Mouse (Mus musculus): ENCODE measurements at regions not wholly inside any gene's neighbourhood (a gene's known extent, or its start where the extent isn't known, plus 50 kb on each side); places are given as distances from the start of the nearest gene placed in this dataset.

DNA sequence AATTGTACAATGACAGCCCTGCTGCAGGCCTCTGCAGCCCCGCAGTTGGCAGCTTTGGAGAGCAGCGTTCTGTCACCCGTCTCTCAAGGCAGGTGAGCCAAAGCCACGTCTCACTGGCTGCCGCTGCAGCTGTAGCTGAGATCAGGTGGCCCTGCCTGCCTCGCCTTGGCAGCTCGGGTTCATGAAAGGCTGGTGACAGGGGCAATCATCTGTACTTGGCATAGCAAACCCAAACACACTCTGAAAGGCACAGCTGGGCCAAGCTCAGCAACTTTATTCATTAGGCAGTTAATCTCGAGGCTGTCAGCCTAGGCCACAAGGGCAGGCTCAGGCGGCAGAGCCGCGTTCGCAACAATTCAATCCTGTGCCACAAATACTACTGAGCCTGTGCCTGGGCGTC, 102.0 kb upstream of the Pcdh8 start:
- Histone ChIP-seq H3K27ac (ENCODE audit: control insufficient read depth, low read depth, low read length) (no peak overlapping the region), H3K4me3 (ENCODE audit: control insufficient read depth in 1 of 2, insufficient read depth in 1 of 2, low read depth in 2 of 2, low read length in 2 of 2) (no peak overlapping the region), H3K36me3 (ENCODE audit: control insufficient read depth in 1 of 2, insufficient read depth in 2 of 2, low read length in 2 of 2) (no peaks in the 10 kb centered on the region), H3K4me1 (ENCODE audit: control insufficient read depth in 1 of 2, insufficient read depth in 2 of 2, low read length in 2 of 2) (no peaks in the 10 kb centered on the region), H3K9me3 (replicated peaks; ENCODE audit: insufficient read depth, low read length) (no peaks in the 10 kb centered on the region), H3K27me3 (ENCODE audit: control insufficient read depth in 1 of 2, insufficient read depth in 2 of 2, low read length in 2 of 2) (no peaks in the 10 kb centered on the region), H3K79me2 (ENCODE audit: control insufficient read depth, insufficient read depth, low read length, poor library complexity) (no peaks in the 10 kb centered on the region), H3K9ac (ENCODE audit: control insufficient read depth, low read depth, low read length, poor library complexity, severe bottlenecking) (no peak overlapping the region)
- TF ChIP-seq ZC3H11A (IDR thresholded peaks at IDR 0.05; ENCODE audit: low read depth, low read length) (no peak), CHD2 (IDR thresholded peaks at IDR 0.05; ENCODE audit: low read length) (no peak), MEF2A (IDR thresholded peaks at IDR 0.05; ENCODE audit: extremely low read depth, insufficient replicate concordance, low read depth, low read length, poor library complexity, severe bottlenecking) (no peak), JUND (IDR thresholded peaks at IDR 0.05; ENCODE audit: low read depth, low read length) (no peak), POLR2A (IDR thresholded peaks at IDR 0.05; ENCODE audit: control insufficient read depth in 1 of 2, insufficient read depth in 1 of 2, low read depth in 1 of 2, low read length in 2 of 2, poor library complexity in 1 of 2) (no peak), HCFC1 (IDR thresholded peaks at IDR 0.05; ENCODE audit: low read depth, low read length) (no peak), TBP (IDR thresholded peaks at IDR 0.05; ENCODE audit: low read depth, low read length) (no peak), POLR2AphosphoS5 (IDR thresholded peaks at IDR 0.05; ENCODE audit: borderline replicate concordance, low read depth, low read length) (no peak), NELFE (IDR thresholded peaks at IDR 0.05; ENCODE audit: low read depth, low read length) (no peak), RAD21 (IDR thresholded peaks at IDR 0.05; ENCODE audit: low read depth, low read length) (no peak), UBTF (IDR thresholded peaks at IDR 0.05; ENCODE audit: borderline replicate concordance, insufficient read depth, low read depth, low read length) (no peak), ETS1 (IDR thresholded peaks at IDR 0.05; ENCODE audit: low read depth, low read length) (no peak)
- DNase-seq (ENCODE audit: low read depth, low spot score): no peak

DNA sequence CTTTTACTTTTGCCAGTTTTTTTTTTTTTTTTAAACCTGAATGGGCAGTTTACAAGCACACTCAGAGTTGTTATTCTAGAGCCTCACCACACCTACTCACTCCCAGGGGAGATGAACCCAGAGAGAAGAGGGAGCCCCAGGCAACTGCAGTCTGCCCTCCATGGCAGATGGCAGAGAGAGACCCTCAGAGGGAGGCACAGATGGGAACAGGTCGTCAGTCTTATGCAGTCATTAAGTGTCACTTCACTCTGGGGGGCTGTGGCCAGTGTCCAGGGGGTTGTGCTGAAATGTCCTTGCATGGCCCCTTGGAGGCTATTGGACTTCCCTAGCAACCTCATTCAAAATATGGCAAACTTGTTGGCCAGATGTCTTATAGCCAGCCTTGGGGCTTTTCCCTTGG, 101.3 kb upstream of the Pcdh8 start:
- Histone ChIP-seq H3K9ac (ENCODE audit: control insufficient read depth, low read depth, low read length, poor library complexity, severe bottlenecking) (no peak overlapping the region), H3K4me3 (ENCODE audit: control insufficient read depth in 1 of 2, insufficient read depth in 1 of 2, low read depth in 2 of 2, low read length in 2 of 2) (no peak overlapping the region), H3K27ac (ENCODE audit: control insufficient read depth, low read depth, low read length) (no peak overlapping the region), H3K79me2 (ENCODE audit: control insufficient read depth, insufficient read depth, low read length, poor library complexity) (no peaks in the 10 kb centered on the region), H3K9me3 (replicated peaks; ENCODE audit: insufficient read depth, low read length) (no peaks in the 10 kb centered on the region), H3K36me3 (ENCODE audit: control insufficient read depth in 1 of 2, insufficient read depth in 2 of 2, low read length in 2 of 2) (no peaks in the 10 kb centered on the region), H3K4me1 (ENCODE audit: control insufficient read depth in 1 of 2, insufficient read depth in 2 of 2, low read length in 2 of 2) (no peaks in the 10 kb centered on the region), H3K27me3 (ENCODE audit: control insufficient read depth in 1 of 2, insufficient read depth in 2 of 2, low read length in 2 of 2) (no peaks in the 10 kb centered on the region)
- TF ChIP-seq NELFE (IDR thresholded peaks at IDR 0.05; ENCODE audit: low read depth, low read length) (no peak), JUND (IDR thresholded peaks at IDR 0.05; ENCODE audit: low read depth, low read length) (no peak), GABPA (IDR thresholded peaks at IDR 0.05; ENCODE audit: low read depth, low read length) (no peak), CHD2 (IDR thresholded peaks at IDR 0.05; ENCODE audit: low read length) (no peak), ETS1 (IDR thresholded peaks at IDR 0.05; ENCODE audit: low read depth, low read length) (no peak), SIN3A (IDR thresholded peaks at IDR 0.05; ENCODE audit: low read length) (no peak), EP300 (IDR thresholded peaks at IDR 0.05; ENCODE audit: low read depth in 1 of 2, low read length in 2 of 2) (no peak), ELF1 (IDR thresholded peaks at IDR 0.05; ENCODE audit: low read depth, low read length) (no peak), CTCF (IDR thresholded peaks at IDR 0.05 in 2 of 3, conservative IDR thresholded peaks at IDR 0.05 in 1 of 3; ENCODE audit: control insufficient read depth in 1 of 3, insufficient read depth in 1 of 3, low read depth in 2 of 3, low read length in 3 of 3, poor library complexity in 1 of 3, severe bottlenecking in 1 of 3) (no peak), POLR2AphosphoS2 (IDR thresholded peaks at IDR 0.05; ENCODE audit: low read length) (no peak), MYC (IDR thresholded peaks at IDR 0.05; ENCODE audit: low read depth, low read length) (no peak), NRF1 (IDR thresholded peaks at IDR 0.05; ENCODE audit: insufficient read depth, low read depth, low read length, poor library complexity, severe bottlenecking) (no peak), MAZ (IDR thresholded peaks at IDR 0.05; ENCODE audit: low read depth, low read length) (no peak), TAL1 (IDR thresholded peaks at IDR 0.05; ENCODE audit: low read length) (no peak), MYB (IDR thresholded peaks at IDR 0.05; ENCODE audit: low read depth, low read length) (no peak), KAT2A (conservative IDR thresholded peaks at IDR 0.05; ENCODE audit: low read depth, low read length) (no peak), CHD1 (IDR thresholded peaks at IDR 0.05; ENCODE audit: low read depth, low read length) (no peak), HCFC1 (IDR thresholded peaks at IDR 0.05; ENCODE audit: low read depth, low read length) (no peak), GATA1 (IDR thresholded peaks at IDR 0.05; ENCODE audit: low read depth, low read length) (no peak)
- no peak for DNase-seq (ENCODE audit: low read depth, low spot score)
